Mouse (Mus musculus): ENCODE data around the gene Dnajc13.

The Dnajc13 gene

DNA sequence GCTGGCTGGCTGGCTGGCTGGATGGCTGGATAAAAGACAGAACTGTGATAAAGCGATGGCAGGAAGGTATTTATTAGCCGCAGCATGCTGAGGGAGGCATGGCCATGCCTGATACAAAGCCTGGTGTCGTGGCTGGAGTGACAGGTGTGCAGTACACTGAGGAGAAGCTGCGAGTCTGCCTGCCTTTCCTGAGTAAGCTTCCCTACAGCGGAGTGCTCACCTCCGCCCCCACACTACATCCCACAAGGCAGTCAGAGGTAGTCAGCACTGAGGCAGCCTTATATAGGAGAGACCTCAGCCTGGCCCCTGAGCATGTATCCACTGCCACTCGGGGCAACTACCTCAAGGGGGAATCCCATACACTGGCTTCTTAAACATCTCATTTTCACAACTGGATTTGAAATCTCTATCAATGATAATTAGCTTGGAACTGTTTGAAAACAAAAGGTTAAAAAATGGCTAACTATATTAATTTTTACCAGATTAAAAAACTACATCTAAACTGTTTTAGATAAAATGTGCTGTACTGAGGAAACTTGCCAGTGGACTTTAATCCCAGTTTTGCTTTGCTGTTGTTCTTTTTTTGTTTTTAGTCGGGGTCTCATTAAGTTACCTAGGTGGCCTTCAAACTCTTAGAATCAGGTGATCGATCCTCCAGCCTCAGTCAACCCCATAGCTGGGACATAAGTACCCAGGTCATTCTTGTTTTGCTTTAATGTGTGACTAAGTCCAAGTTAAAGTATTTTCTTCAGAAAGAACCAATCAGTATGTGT, 8.1 kb downstream of the Dnajc13 start:
- CTCF ChIA-PET, result no interaction called here

DNA sequence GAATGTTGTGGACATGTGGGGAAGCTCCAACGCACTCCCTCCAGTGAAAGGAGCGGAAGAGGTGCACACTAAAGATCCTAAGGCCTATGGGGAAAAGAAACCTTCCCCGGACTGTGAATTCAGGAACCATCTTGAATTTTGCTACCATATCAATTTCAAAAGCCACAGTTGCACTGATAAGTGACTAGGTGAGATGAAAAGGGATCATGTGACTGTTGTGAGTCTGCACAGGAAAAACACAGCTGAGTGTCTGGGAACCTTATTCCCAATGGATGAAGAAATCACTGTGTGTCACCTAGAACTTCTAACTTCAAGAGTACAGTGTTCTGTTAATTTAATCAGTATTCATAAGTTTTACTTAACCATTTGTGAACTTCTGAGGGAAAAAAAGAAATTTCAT, 10.1 kb downstream of the Dnajc13 start:
- CTCF ChIA-PET, result no interaction called here

DNA sequence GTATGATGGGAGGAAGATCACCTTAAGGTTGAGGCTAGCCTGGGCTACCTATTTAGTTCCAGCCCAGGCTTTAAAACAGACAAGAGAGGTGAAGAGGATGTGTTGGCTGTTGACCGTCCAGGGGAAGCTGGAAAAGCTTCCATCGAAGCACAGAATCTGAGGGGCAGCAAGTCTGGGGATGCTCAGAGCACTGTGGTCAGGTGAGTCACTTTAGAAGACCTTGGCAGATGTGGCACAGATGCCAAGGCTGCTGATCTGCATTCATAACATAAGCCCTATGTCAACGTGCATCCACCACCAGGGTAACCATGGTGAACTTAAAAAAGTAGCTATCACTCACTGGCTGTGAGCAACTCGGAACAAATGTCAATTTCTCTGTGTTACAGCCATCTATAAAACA, 11.0 kb downstream of the Dnajc13 start:
- CTCF ChIA-PET, result no interaction called here

DNA sequence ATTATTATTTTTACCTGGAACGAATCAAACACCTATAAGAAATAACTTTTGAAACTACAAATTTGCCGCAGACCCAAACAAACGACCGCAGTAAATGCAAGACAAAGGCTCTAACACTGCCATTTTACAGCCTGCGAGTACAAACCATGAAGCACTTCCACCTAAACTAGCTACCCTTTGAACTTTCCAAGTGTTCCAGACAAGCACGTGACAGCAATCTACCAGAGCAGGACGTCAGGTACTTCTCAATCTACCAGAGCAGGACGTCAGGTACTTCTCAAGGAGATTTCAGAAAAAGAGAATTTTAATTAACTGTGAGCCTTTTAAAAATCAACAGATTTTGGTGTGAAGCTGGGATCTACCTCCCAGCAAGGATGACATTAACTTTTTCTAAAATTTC, 11.6 kb downstream of the Dnajc13 start:
- CTCF ChIA-PET, result no interaction called here

DNA sequence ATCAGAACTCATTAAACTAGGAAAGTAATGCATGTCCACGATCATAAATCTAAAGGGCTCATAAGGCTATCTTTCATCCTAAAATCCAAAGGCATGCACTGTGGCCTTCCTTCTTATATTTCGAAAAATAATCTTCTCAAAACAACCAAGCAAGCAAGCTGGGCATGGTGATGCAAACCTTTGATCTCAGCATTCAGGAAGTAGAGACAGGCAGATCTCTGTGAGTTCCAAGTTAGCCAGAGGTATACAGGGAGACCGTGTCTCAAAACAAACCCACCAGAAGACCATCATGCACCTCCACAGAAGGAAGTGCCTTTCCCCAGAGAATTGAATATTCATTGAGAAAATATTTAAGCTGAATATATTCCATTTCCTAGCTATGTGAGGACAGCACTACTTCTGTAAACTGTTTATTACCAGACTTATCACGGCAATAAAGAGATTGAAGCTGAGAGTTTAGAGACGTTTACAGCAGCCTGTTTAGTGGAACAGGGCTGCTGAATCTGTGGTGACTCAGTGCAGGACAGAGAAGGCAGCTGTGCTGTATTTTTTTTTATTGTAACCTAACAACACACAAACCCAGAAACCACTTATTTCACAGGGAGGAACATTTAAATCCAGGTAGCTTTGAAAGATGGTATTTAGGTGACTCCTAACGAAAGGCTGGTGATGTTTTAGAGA, 15.3 kb downstream of the Dnajc13 start:
- CTCF ChIA-PET, result no interaction called here

DNA sequence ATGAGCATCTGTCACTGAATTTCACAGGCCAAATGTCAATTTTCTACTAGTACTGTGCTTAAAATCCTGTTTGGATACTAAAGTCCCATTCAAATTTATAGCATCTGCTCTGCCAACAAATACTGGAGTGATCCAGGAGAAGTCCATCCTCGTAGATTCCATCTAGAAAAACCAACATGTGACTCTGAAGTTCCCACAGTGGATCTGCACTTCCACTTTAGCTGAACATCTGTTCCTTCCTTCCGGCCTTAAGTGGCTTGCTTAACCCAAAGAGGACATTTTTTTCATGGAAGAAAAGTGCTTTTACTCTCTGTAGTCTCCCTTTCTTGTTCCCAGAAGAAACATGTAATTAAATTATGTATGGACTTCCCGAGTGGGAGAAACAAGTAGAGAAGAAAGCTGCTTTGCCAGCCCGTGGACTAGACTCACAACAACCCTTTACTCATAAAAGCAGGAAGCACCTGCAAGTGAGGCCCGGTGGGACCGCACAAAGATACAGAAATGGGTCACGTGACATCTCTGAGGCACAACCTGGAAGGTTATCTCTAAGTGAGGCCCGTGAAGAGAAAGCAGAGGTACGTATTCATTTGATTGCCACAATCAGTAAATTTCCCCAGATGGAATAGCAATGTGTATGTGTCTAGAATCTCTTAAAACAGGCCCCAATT, 18.8 kb downstream of the Dnajc13 start:
- CTCF ChIA-PET, result no interaction called here

DNA sequence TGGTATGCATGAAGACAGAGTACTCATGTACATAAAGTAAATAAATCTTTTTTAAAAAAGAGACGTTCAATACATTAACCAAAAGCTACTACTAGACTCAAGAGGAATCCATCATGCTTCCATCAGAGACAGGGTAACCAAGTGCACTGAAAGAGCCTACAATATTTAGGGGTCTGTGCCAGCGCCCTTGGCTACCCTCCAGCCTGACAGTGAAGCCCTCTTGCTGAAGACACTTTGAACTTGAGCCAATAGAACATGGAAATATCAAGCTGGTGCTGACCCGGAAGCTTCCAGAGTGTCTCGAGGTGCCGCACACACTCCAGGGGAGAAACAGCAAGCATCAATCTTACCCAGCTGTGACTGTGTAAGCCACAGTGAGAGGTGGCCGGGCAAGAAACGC, 22.6 kb downstream of the Dnajc13 start:
- CTCF ChIA-PET, result no interaction called here

DNA sequence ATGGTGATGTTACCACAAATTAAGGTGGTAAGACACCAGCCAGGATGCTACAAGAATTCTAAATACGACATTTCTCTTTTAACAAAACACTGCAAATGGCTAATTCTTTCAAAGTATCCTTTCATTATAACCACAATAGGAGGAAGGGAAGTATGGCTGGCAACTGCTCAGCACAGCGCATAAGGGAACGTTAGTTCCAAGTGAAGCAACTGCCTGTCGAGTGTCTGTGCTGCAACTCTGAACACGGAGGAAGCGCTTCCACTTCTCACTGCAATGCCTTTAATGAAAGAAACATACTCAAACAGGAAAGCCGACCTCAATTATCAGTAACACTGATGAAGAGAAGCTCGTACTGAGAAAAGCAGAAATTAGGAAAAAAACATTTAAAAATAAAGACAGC, 23.7 kb downstream of the Dnajc13 start:
- CTCF ChIA-PET, result no interaction called here

DNA sequence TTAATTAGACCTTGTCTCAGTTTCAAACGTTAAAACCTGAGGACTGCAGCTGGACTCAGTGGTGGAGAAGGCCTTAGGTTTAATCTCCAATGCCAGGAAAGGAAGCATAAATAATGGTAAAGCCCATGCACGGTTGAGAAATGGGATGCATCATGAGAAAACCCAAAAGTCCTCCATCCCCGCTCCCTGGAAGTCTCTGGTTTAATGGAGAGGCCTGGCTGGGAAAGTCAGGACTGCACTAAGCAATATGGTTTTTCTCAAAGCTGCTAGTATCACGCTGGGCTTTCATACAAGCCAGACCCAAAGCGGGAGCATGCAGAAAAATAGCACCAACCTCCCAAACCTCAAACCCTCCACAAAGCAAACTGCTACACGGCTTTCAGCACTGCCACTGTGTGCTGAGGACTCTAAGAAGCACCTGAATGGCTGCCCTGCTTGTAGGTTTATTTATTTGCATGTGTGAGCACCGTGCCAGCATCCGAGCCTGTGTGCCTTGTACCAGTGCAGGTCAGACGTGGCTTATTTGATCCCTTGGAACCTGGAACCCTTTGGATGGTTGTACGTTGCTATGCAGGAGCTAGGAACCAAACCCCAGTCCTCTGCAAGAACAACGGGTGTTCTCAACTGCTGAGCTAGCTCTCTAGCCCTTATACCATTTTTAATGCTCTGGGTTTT, 26.3 kb downstream of the Dnajc13 start:
- CTCF ChIA-PET, result no interaction called here

DNA sequence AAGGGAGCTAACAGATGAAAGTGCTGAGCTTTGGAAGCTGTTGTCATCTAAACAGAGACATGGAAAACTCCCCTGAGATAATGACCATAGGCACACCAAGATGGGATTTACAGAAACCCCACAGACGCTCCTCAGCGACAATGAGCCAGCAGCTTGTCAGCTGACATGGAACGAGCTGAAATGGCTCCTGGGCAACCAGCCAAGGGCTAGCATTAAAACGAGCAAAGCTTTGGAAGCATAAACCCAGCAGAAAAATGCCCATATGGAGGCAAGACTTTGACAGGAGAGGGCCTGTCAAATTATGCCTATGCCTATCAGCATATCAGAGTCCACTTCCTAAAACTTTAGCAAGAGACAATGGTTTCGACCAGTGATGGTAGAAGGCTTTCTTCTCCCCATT, 27.0 kb downstream of the Dnajc13 start:
- CTCF ChIA-PET, result no interaction called here

DNA sequence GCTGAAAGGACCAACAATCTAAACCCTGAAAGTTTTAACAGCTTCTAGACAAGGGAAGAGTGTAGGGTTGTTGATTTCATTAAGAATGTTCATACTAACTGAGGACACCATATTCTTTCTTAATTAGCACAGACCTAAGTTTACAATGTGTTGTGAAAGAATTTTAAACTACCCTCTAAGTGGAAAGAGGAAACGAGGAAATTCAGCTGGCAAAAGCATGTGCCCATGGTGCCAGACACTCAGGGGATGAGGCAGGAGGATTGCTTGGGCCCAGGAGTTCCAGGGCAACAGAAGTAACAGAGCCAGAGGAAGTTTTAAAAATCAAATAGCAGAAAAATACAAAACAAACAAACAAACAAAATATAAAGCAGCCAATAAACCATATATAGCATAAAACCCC, 28.9 kb downstream of the Dnajc13 start:
- CTCF ChIA-PET, result no interaction called here

DNA sequence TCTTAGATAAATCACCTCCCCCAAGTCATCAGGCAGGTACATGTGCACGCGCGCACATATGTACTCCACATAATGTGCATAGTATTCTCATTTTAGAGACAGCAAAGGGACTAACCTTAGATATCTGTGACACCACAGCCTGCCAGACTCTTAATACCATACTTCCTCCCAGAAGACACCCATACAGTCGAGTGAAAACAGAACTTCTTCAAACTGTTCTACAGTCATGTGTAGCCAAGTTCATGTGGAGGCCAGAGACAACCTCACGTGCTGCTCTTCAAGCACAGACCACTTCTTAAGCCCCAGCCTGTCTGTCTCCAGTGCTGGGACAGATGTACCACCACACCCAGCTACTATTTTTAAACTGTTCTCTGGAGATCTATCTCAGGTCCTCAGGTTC, 29.7 kb downstream of the Dnajc13 start:
- CTCF ChIA-PET, result no interaction called here

DNA sequence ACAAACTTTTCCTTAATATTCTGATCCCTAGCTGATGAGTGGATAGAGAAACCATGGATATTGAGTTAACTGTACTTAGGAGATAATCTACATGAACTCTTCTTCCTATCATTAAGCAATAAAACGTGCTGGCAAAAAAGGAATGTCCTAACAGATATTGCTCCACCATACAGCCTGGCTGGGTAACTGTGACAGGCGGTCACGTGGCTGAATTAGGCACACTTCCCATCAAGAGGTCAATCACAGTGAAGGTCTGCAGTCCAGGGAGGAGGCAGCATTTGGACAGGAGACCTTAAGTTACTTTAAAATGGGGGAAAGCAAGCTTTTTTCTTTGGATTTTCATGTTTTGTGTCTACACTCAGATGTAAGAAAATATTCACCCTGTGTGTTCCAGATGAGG, 30.7 kb downstream of the Dnajc13 start:
- CTCF ChIA-PET, result no interaction called here

DNA sequence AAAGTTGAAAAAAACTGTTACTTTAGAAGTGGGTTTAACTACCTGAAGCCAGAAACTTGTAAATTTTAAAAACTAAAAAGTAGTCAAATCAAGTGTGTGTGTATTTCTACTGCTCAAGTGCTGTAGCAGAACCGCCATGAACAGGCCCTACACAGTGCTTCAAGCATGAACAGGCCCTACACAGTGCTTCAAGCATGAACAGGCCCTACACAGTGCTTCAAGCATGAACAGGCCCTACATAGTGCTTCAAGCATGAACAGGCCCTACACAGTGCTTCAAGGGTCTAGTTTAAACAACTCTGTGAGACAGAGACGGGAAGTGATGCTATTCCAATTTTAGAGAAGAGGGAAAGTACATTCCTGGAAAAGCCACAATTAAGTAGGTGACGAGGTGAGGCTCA, 51.3 kb downstream of the Dnajc13 start:
- CTCF ChIA-PET, result no interaction called here

DNA sequence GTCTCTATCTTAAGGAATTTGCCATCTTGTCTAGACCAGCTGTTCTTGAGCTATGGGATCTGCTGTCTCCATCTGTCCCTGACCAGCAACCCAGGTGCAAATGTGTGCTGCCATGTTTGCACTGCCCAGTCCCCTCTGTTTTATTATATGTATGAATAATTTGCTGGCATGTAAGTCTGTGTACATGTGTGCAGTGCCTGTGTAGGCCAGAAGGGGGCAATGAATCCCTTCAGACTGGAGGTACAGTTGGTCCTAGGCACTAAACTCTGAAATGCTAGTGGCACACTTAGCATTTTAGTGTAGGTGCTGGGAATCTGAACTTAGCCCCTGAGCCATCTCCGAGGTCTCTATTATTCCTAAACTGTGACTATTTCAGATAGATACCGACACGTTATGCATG, 58.9 kb downstream of the Dnajc13 start:
- CTCF ChIA-PET, result no interaction called here

DNA sequence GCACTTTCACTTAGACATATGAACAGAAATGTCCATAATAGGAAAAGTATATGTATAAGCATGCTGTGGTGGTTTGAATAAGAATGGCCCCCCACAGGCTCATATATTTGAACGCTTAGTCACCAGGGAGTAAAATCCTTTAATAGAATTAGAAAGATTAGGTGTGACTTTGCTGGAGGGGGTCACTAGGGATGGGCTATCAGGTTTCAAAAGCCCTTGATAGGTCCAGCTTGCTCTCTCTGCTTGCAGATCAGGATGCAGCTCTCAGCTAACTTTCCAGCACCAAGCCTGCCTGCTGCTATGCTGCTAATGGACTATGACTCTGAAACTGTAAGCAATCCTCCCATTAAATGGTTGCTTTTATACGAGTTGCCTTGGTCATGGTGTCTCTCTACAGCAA, 68.2 kb downstream of the Dnajc13 start:
- CTCF ChIA-PET, result no interaction called here

DNA sequence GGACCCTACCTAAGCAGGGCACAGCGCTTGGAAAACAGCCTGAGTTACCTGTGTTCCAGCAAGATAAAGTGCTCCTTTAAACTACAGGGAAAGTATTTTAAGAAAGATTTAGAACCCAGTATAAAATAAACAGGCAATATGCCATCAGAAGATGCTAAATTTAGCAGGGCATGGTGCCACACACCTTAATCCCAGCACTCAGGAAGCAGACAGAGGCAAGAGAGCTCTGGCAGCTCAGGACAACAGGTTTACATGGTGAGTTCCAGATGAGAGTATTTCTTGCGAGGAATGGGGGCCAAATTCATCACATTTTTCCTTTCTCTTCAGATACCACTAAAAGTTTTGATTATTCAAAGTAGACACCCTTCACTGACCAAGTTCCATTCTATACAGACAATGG, 68.8 kb downstream of the Dnajc13 start:
- CTCF ChIA-PET, result no interaction called here

DNA sequence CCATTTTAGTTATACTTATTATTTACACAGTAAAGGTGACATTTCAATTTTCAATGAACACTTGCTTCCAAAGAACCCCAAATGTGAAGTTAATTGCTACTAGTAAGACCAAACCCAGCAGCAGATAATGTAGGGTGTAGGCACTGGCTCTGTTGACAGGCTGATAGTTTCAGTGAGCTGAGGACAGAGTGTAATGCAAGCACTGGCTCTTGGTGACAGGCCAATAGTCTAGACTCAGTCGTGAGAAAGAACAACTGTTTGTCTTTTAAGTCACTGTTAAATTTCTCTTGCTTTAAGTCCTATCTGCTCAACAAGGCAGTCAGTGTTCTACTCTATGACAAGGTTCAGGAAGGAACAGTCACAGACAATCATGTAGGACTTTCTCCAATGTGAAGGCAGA, 69.4 kb downstream of the Dnajc13 start:
- CTCF ChIA-PET, result no interaction called here

DNA sequence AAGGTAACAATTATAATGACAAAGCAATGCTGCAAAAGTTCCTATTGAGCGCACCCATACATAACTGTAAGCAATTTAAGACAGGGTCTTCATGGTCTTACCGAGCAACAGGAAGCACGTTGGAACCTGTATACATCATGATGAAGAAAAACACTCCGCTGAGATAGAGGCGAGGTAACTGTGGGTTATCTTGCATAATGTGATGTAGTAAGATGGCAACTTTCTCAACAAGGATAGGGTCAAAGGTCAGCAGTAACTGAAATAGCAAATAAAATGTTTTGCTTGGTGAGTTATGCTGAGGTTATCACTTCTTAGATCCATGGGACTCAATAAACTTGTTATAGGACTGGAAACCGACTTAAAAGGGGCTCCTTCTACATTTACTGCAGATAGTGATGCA, 70.2 kb downstream of the Dnajc13 start:
- CTCF ChIA-PET, result no interaction called here

DNA sequence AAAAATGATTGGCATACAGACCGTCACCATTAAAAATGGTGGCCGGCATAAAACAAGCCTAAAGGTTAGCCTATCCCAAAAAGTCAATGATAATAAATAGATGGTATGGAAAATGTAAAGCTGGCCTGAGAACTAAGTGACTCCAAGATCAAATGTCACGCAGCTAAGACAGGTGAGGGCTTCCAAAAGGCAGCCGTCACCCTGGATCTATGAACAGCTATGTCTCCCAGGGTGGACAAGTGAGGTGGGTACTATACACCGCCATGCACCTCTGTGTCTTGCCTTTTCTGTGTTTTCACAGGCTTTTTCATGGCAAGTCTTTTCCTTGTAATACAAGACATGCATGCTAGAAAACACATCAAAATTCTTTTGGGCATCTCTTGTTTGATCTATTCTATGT, 73.1 kb downstream of the Dnajc13 start:
- CTCF ChIA-PET, result no interaction called here

DNA sequence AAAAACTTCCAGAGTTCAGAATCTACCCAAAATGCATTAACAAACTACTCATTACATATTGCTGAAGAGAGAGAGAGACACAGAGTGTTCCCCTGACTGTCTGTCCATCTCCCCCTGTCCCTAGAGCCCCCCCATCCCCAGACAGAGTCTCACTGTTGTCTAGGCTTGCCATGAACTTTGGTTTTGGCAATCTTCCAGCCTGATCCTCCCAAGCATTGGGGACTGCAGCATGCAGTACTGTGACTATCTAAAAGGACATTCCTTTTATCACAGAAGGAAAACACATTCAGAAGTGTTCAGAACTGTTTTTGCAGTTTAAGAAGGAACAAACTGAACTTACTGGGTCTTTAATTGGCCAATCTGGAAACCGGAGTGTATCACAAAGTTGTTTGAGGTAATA, 74.0 kb downstream of the Dnajc13 start:
- CTCF ChIA-PET, result no interaction called here

DNA sequence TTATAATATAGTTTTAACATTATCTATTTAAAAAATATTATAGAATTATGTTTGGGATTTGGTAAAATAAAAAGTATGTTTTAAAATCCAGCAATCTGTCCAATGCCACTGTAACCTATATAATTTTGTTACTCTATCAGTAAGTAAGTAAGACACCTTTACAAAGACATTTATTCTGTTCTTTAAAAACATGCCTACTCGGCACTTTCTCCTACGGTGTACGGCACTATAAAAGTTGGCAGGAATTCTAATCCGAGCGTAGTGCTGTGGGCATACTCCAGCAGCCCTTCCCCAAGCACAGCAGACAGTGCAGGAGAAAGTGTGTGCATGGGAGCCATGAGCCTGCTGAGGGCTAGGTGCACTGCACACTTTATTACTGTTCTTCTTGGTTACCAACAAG, 75.7 kb downstream of the Dnajc13 start:
- CTCF ChIA-PET, result no interaction called here

DNA sequence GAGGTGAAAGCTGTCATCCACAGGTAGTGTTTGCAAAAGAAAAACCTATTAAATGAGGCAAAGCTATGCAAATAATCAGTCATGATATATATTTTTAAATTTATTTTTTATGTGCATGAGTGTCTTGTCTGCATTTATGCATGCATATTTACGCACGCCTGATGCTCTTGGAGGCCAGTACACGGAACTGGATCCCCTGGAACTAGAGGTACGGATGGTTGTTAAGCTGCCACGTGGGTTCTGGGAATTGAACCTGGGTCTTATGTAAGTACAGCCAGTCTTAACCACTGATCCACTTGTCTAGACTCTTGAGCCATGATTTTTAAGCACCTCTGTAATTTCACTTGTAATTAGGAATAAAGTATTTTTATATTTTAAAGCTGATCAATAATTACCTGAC, 79.5 kb downstream of the Dnajc13 start:
- CTCF ChIA-PET, result no interaction called here

Data from spleen, embryonic (tissue).